Mouse (Mus musculus) bone marrow macrophage, adult 2 months (primary cell): ENCODE measurements around the gene Cabs1.

Experiments used
- CTCF ChIP-seq: IDR thresholded peaks from 2 replicates; pipeline ENCODE4 v1.5.1; 2012; ENCODE audit warnings: low read depth, mild to moderate bottlenecking, low read length, moderate library complexity
- POLR2A ChIP-seq: IDR thresholded peaks from 2 replicates; pipeline ENCODE4 v1.6.1; 2012; ENCODE audit warnings: mild to moderate bottlenecking, low read depth, low read length, borderline replicate concordance

GRCm38 (mm10) chr5:87942515-87942914 is 36.7 kb upstream of the Cabs1 start:
- no peak for TF ChIP-seq CTCF
- no peak for TF ChIP-seq POLR2A
